Mouse (Mus musculus): Measurements from ENCODE around the gene Rhox4d.
"Not testable (repeated sequence)": the region's sequence is repeated elsewhere in the genome, so short reads cannot be mapped to it uniquely, and the experiment has no call there.

Rhox4d gene

GRCm38 (mm10) chrX:37514059-37514458 is at the start of gene Rhox4d:
Gene Rhox4d (plus strand): TSS chrX:37514359.
- not testable (repeated sequence) for DNase-seq (ENCODE audit: low spot score in 2 of 2)

GRCm38 (mm10) chrX:37480037-37480436 is 34.1 kb upstream of the Rhox4d start, which contains the start of gene Rhox4c:
Gene Rhox4c (plus strand): TSS chrX:37480337.
- not testable (repeated sequence) for DNase-seq (ENCODE audit: low spot score in 2 of 2)

- not testable (repeated sequence) for DNase-seq (ENCODE audit: low spot score in 2 of 2)
Observed at GRCm38 (mm10) chrX:37530152-37530551, 16.0 kb downstream of the Rhox4d start, which contains the start of gene Rhox2e. Gene Rhox2e (plus strand): TSS chrX:37530452.

- not testable (repeated sequence) for DNase-seq (ENCODE audit: low spot score in 2 of 2)
Observed at GRCm38 (mm10) chrX:37541719-37542118, 27.6 kb downstream of the Rhox4d start, which contains the start of gene Rhox3e. Gene Rhox3e (plus strand): TSS chrX:37542019.

DNA sequence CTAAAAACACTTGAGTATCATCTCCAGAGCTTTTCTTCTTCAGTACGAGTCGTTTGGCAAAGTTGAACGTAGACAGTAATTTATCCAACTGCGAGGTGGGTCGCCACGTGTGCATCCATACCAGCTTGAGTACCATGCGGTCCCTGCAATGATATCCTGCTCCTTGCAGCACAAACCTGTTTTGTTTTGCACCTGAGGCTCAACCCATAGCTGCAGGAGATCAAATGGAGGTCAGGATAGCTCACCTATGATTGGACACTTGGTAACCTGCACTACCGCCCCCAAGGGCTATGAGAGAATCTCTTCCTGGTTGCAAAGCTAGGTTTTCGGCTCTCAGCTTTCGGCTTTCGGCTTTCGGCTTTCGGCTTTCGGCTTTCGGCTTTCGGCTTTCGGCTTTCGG is 43.0 kb downstream of the Rhox4d start, which contains the start of gene Rhox4e:
Gene Rhox4e, plus strand, starts transcription at position 301 of the 400 bp plus-strand sequence.
- DNase-seq (ENCODE audit: low spot score in 2 of 2) = not testable (repeated sequence)

All from frontal cortex, postnatal 36 days (tissue).